Mouse (Mus musculus) limb, embryonic 13.5 days (tissue): Measurements from ENCODE around the gene Rasd1. TPM values are rescaled to one million over a fixed set of nuclear protein-coding genes. Genes with fewer than 3 reads are reported as not detected.

Source experiments
- ATAC-seq: fragments of 200-750 bp; cut with Nextera tagmentation; 2 replicates; pipeline ENCODE4 v1.8.0; 2017; ENCODE audit warnings: low read depth, moderate number of reproducible peaks, moderate TSS enrichment; ENCODE audit not compliant: low FRiP score
- H3K27ac ChIP-seq: fragments of 300-500 bp; sonication (generic); 2 replicates; pipeline ENCODE4 v1.5.1; 2015; ENCODE audit warnings: inconsistent platforms, mild to moderate bottlenecking, moderate library complexity
- H3K27me3 ChIP-seq: fragments of 300-500 bp; sonication (generic); 2 replicates; pipeline ENCODE4 v1.6.1; 2015; ENCODE audit warnings: mild to moderate bottlenecking, inconsistent platforms
- H3K36me3 ChIP-seq: fragments of 300-500 bp; sonication (generic); 2 replicates; pipeline ENCODE4 v1.6.1; 2015; ENCODE audit warnings: inconsistent platforms, mild to moderate bottlenecking, moderate library complexity
- H3K4me1 ChIP-seq: fragments of 300-500 bp; sonication (generic); 2 replicates; pipeline ENCODE4 v1.6.1; 2015; ENCODE audit warnings: inconsistent platforms
- H3K4me2 ChIP-seq: fragments of 300-500 bp; sonication (generic); replicated peaks from 2 replicates; pipeline ENCODE4 v1.6.1; 2015; ENCODE audit warnings: inconsistent platforms, mild to moderate bottlenecking, moderate library complexity
- H3K4me3 ChIP-seq: fragments of 300-500 bp; sonication (generic); 2 replicates; pipeline ENCODE4 v1.5.1; 2015; ENCODE audit warnings: moderate library complexity, mild to moderate bottlenecking, inconsistent platforms
- H3K9ac ChIP-seq: fragments of 300-500 bp; sonication (generic); 2 replicates; pipeline ENCODE4 v1.6.1; 2015; ENCODE audit warnings: mild to moderate bottlenecking, inconsistent platforms
- H3K9me3 ChIP-seq: fragments of 300-500 bp; sonication (generic); 2 replicates; pipeline ENCODE4 v1.6.1; 2016; ENCODE audit warnings: inconsistent platforms
- WGBS: fragments of 180-500 bp; shearing (Covaris S2); methylation state at CpG from one replicate; pipeline ENCODE4 v1.1.7; 2015; 5-methylcytosine and 5-hydroxymethylcytosine counted together
- polyA plus RNA-seq: library from polyadenylated mRNA; unstranded; fragments of >200 nt; fragmentation: Nextera tagmentation; extraction: Ambion mirVana; gene quantifications from 2 replicates; pipeline ENCODE4 v1.2.1, GENCODE M21; 2015

The Rasd1 gene
- polyA plus RNA-seq, result 1.9 and 2.2 TPM in 2 replicates

GRCm38 (mm10) chr11:59964818-59965217 is at the start of gene Rasd1:
TSS of gene Rasd1 (minus strand) at chr11:59964944.
- H3K4me1 ChIP-seq, result peaks cover 46% of the 10 kb centered on the region

GRCm38 (mm10) chr11:60011516-60011915 is 46.8 kb upstream of the Rasd1 start:
- Histone ChIP-seq H3K27me3 (no peaks in the 10 kb centered on the region), H3K9ac (no peak overlapping the region), H3K9me3 (no peaks in the 10 kb centered on the region), H3K36me3 (no peaks in the 10 kb centered on the region), H3K4me1 (no peaks in the 10 kb centered on the region), H3K4me3 (no peak overlapping the region), H3K27ac (no peak overlapping the region), H3K4me2 (no peak overlapping the region)
- ATAC-seq, result no peak
- 80% methylated on average over 3 of the region's 3 CpGs for WGBS

More at GRCm38 (mm10) chr11:59964818-59965217, at the start of gene Rasd1:
- H3K9me3 ChIP-seq, result no peaks in the 10 kb centered on the region
- peak within 1 kb of the TSS; percentile 96 for H3K4me2 ChIP-seq
- H3K4me3 ChIP-seq, result peak within 1 kb of the TSS; percentile 54
- H3K27ac ChIP-seq, result peak within 1 kb of the TSS; percentile 33; the same call in 1 of the 2 replicates
- H3K36me3 ChIP-seq, result peaks cover 22% of the 10 kb centered on the region
- peak within 1 kb of the TSS; percentile 67 for H3K9ac ChIP-seq
- peak; percentile 82 for ATAC-seq
- under 1% methylated on average over 28 of the region's 28 CpGs for WGBS
- H3K27me3 ChIP-seq, result peaks cover 34% of the 10 kb centered on the region

DNA sequence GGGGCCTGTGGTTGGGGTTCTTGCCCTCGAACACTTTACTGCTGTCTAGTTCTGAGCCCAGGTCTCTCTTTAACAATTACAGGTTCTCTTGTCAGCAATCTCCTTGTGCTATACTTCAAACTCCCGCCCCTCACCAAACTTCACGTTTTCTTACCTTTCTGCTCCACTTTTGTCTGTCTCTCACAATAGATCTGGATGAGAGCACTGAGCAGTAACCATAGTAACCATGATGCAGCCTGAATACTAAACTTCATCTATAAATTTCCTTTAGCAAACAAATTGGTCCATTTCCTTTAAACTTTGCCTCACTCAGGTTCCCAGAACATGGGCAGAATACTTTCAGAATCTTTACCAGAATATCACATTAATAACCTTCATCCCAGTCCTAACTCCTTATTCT is 44.7 kb upstream of the Rasd1 start:
- H3K27me3 ChIP-seq, result no peaks in the 10 kb centered on the region
- no peak overlapping the region for H3K27ac ChIP-seq
- no peaks in the 10 kb centered on the region for H3K9me3 ChIP-seq
- no peak overlapping the region for H3K9ac ChIP-seq
- H3K4me3 ChIP-seq, result no peak overlapping the region
- WGBS, result 77% methylated on average over 3 of the region's 3 CpGs
- no peak for ATAC-seq
- H3K36me3 ChIP-seq, result no peaks in the 10 kb centered on the region
- H3K4me1 ChIP-seq, result no peaks in the 10 kb centered on the region
- no peak overlapping the region for H3K4me2 ChIP-seq

GRCm38 (mm10) chr11:60005866-60006265 is 41.1 kb upstream of the Rasd1 start:
- no peak overlapping the region for H3K4me3 ChIP-seq
- H3K27me3 ChIP-seq, result no peaks in the 10 kb centered on the region
- no peak overlapping the region for H3K4me2 ChIP-seq
- no peaks in the 10 kb centered on the region for H3K4me1 ChIP-seq
- no peak overlapping the region for H3K9ac ChIP-seq
- ATAC-seq, result no peak
- no peak overlapping the region for H3K27ac ChIP-seq
- no peaks in the 10 kb centered on the region for H3K9me3 ChIP-seq
- no peaks in the 10 kb centered on the region for H3K36me3 ChIP-seq
- WGBS, result 75% methylated on average over 3 of the region's 3 CpGs

- Histone ChIP-seq H3K9ac (no peak overlapping the region), H3K36me3 (no peaks in the 10 kb centered on the region), H3K4me3 (no peak overlapping the region), H3K9me3 (no peaks in the 10 kb centered on the region), H3K4me1 (no peaks in the 10 kb centered on the region), H3K27ac (no peak overlapping the region), H3K27me3 (no peaks in the 10 kb centered on the region), H3K4me2 (no peak overlapping the region)
- 78% methylated on average over 6 of the region's 6 CpGs for WGBS
- ATAC-seq, result no peak
Measured at GRCm38 (mm10) chr11:60004716-60005115, 40.0 kb upstream of the Rasd1 start.

DNA sequence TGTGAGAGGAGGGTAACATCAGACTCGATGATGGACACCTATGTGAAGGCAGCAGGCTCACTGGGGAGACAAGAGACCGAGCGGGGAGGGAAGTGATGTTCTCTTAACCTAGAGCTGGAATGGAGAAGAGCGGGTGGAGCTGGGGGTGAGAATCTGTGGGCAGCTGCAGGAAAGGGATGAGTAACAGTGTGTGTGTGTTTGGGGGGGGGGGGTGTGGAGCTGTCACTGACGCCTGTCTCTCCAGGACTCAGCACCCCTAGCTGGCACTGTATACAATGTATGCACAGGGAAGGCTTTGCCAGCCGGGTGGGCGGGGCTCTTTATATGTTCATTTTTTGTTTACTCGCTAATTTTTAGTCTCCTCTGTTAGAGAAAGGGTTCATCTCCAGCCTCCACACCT is 39.1 kb upstream of the Rasd1 start:
- Histone ChIP-seq H3K4me2 (no peak overlapping the region), H3K4me1 (no peaks in the 10 kb centered on the region), H3K27ac (no peak overlapping the region), H3K9ac (no peak overlapping the region), H3K36me3 (no peaks in the 10 kb centered on the region), H3K27me3 (no peaks in the 10 kb centered on the region), H3K9me3 (no peaks in the 10 kb centered on the region), H3K4me3 (no peak overlapping the region)
- no peak for ATAC-seq
- WGBS, result 82% methylated on average over 8 of the region's 8 CpGs

GRCm38 (mm10) chr11:60001231-60001980 is 36.7 kb upstream of the Rasd1 start:
- Histone ChIP-seq H3K9ac (no peak overlapping the region), H3K27ac (no peak overlapping the region), H3K27me3 (no peaks in the 10 kb centered on the region), H3K36me3 (no peaks in the 10 kb centered on the region), H3K4me2 (no peak overlapping the region), H3K9me3 (no peaks in the 10 kb centered on the region), H3K4me3 (no peak overlapping the region), H3K4me1 (no peaks in the 10 kb centered on the region)
- ATAC-seq, result no peak
- 71% methylated on average over 5 of the region's 5 CpGs for WGBS

- Histone ChIP-seq H3K27me3 (no peaks in the 10 kb centered on the region), H3K4me3 (no peak overlapping the region), H3K4me1 (peaks cover 8% of the 10 kb centered on the region; the same call in 1 of the 2 replicates), H3K9ac (no peak overlapping the region), H3K36me3 (no peaks in the 10 kb centered on the region), H3K27ac (no peak overlapping the region), H3K9me3 (no peaks in the 10 kb centered on the region), H3K4me2 (no peak overlapping the region)
- WGBS, result 72% methylated on average over 9 of the region's 9 CpGs
- no peak for ATAC-seq
Measured at GRCm38 (mm10) chr11:59994318-59994717, 29.6 kb upstream of the Rasd1 start.

GRCm38 (mm10) chr11:59991365-59991764 is 26.6 kb upstream of the Rasd1 start:
- no peaks in the 10 kb centered on the region for H3K27me3 ChIP-seq
- no peak for ATAC-seq
- H3K36me3 ChIP-seq, result no peaks in the 10 kb centered on the region
- H3K9ac ChIP-seq, result no peak overlapping the region
- H3K4me2 ChIP-seq, result no peak overlapping the region
- peaks cover 9% of the 10 kb centered on the region; the same call in 1 of the 2 replicates for H3K4me1 ChIP-seq
- no peaks in the 10 kb centered on the region for H3K9me3 ChIP-seq
- 65% methylated on average over 8 of the region's 8 CpGs for WGBS
- no peak overlapping the region for H3K27ac ChIP-seq
- H3K4me3 ChIP-seq, result no peak overlapping the region

DNA sequence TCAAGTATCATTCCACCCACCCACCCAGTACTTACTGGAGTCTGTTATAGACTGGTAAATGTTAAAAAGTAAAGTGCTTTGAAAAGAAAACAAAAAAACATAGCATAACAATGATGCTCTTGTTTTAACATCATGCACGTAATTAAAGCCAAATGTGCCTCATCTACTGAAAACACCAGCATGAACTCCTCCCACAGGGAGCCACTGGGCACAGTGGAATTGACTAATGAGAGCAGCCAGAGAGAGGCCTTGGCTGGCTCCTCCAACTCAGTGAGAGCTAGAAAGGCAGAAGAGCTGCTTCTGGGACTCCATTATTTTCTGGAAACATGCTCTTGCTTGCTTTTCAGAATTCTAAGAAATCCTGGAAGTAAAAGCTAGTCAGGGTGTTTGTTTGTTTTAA is 24.7 kb upstream of the Rasd1 start:
- H3K4me3 ChIP-seq, result no peak overlapping the region
- peaks cover 9% of the 10 kb centered on the region; the same call in 1 of the 2 replicates for H3K4me1 ChIP-seq
- no peak for ATAC-seq
- 49% methylated on average over 1 of the region's 1 CpGs for WGBS
- no peaks in the 10 kb centered on the region for H3K9me3 ChIP-seq
- H3K9ac ChIP-seq, result no peak overlapping the region
- H3K36me3 ChIP-seq, result no peaks in the 10 kb centered on the region
- no peak overlapping the region for H3K4me2 ChIP-seq
- no peaks in the 10 kb centered on the region for H3K27me3 ChIP-seq
- no peak overlapping the region for H3K27ac ChIP-seq

GRCm38 (mm10) chr11:59977831-59978230 is 13.1 kb upstream of the Rasd1 start:
- ATAC-seq, result no peak
- H3K27ac ChIP-seq, result no peak overlapping the region
- no peak overlapping the region for H3K4me2 ChIP-seq
- H3K9me3 ChIP-seq, result no peaks in the 10 kb centered on the region
- H3K4me1 ChIP-seq, result peaks cover 16% of the 10 kb centered on the region
- no peak overlapping the region for H3K9ac ChIP-seq
- H3K36me3 ChIP-seq, result no peaks in the 10 kb centered on the region
- WGBS, result 72% methylated on average over 5 of the region's 5 CpGs
- H3K27me3 ChIP-seq, result no peaks in the 10 kb centered on the region
- H3K4me3 ChIP-seq, result no peak overlapping the region

DNA sequence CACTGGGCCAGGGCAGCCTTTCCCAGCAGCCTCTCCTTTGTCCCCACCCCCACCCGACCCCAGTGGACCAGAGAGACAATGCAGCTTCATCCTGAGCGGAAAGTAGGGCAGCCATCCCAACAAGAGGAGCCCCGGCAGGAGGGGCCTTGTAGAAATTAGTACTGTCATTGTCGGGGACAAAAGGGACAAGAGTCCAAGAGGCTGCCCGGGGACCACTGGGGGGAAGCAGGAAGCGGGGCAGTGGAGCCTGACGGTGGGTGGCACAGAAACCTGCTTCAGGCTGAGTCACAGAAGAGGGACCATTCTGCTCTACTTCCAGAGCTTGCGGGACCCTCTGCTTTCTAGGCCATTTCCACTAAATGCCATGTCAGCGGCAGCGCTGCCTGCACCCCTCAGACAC is 10.5 kb upstream of the Rasd1 start:
- Histone ChIP-seq H3K9ac (no peak overlapping the region), H3K27ac (no peak overlapping the region), H3K4me3 (no peak overlapping the region), H3K9me3 (no peaks in the 10 kb centered on the region), H3K27me3 (no peaks in the 10 kb centered on the region), H3K36me3 (no peaks in the 10 kb centered on the region), H3K4me1 (peaks cover 3% of the 10 kb centered on the region; the same call in 1 of the 2 replicates), H3K4me2 (no peak overlapping the region)
- no peak for ATAC-seq
- WGBS, result 67% methylated on average over 10 of the region's 10 CpGs

DNA sequence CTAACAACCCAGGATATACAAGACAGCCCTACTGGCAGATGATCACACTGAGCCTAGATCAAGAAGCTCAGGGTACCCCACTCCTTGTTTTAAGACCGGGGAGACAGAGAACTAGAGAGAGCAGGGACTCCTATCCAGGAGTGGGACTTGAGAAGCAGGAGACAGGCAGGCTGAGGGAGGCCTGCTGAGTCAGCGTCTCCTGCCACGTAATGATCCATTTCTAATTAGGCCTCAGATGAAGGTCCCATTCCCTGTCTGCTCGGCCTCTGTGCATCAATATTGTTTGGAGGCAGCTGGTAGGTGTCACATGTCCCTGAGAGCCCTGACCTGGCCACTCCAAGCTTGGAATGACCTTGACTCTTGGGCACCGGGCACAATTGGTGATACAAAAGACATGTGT is 8.6 kb upstream of the Rasd1 start:
- H3K27ac ChIP-seq, result no peak overlapping the region
- H3K9ac ChIP-seq, result no peak overlapping the region
- no peak overlapping the region for H3K4me3 ChIP-seq
- H3K9me3 ChIP-seq, result no peaks in the 10 kb centered on the region
- ATAC-seq, result no peak
- no peak overlapping the region for H3K4me2 ChIP-seq
- H3K36me3 ChIP-seq, result no peaks in the 10 kb centered on the region
- H3K27me3 ChIP-seq, result no peaks in the 10 kb centered on the region
- H3K4me1 ChIP-seq, result no peaks in the 10 kb centered on the region
- WGBS, result 74% methylated on average over 5 of the region's 5 CpGs
